Mouse (Mus musculus) telencephalon, adult 2 months (tissue): Measurements from ENCODE around the gene Tmsb10.

Experiments
- DNase-seq: peaks from one replicate; pipeline ENCODE4 v3.0.0-alpha.2; 2011; ENCODE audit warnings: low read depth, low spot score

Tmsb10 gene

DNA sequence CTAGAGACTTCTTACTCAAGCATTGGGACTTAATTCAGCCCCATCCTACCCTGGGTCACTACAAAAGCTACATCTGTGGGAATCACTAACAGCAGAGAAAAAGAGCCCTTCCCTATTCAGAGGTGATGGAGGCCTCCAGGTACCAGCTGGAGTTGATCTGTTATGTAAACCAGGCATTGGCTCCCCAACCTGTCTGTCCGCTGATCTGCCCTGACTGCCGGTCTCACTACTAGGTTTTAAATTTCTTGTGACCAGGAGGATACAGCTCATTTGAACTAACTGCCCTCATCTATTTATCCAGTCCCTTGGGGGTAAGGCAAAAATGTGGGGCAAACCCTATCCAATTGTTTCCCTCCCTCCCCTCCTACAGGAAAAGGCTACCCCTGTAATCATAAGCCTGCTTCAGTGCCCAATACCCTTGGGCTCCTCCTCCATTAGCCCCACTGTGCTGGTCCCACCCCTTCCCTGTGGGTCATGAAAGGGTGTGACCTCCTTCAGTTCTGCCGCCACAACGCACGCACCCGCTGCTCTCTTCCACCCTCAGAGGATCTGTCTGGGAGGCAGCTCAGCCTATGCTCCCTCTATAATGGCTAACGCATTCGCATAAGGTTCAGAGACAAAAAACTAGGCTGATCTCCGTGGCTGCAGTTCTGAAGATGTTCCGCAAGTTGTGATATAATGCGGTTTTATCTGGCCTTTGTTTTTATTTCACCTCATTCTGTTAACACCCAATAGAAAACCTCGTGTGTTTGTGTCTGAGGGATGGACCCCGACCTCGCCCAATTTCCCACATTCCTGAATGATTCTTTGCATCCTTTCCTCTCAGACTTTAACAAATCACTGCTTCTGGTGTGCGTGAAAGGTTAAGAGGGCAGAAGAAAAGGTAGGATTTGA lies 2.1 kb downstream of the Tmsb10 start:
- no peak for DNase-seq

DNA sequence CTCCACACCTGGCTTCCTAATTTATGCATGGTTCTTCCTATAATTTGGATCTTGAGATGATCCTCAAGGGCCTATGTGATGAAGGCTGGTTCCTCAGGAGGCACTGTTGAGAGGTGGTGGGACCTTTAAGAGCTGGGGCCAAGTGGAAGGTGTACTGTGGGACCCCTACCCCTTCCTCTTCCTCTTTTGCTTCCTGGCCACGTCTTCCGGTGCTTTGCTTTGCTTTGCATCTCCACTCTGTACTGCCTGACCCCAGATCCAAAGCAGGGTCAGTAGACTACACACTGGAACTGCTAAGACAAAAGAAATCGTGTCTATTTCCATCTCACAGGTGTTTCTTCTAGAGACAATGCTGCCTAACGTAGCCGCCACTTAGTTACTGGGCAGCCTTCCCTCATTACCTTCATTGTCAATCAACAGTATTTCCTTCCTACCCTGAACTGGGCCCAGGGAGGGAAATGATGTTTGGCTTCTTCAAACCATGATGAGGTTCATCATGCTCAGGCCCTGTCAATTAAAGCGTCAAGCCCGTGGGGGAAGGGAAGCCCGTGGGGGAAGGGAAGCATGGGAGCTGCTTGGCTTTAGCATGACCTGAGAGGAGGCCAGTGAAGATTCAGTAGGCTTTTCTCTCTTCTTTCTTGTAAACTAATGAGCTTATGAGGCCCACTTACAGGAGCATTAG lies 2.9 kb downstream of the Tmsb10 start:
- no peak for DNase-seq

- no peak for DNase-seq
These were observed 3.8 kb downstream of the Tmsb10 start for GRCm38 (mm10) chr6:72954786-72955185.

- no peak for DNase-seq
These were observed 5.6 kb downstream of the Tmsb10 start for GRCm38 (mm10) chr6:72952967-72953366.

GRCm38 (mm10) chr6:72952221-72952620 lies 6.3 kb downstream of the Tmsb10 start:
- no peak for DNase-seq

DNA sequence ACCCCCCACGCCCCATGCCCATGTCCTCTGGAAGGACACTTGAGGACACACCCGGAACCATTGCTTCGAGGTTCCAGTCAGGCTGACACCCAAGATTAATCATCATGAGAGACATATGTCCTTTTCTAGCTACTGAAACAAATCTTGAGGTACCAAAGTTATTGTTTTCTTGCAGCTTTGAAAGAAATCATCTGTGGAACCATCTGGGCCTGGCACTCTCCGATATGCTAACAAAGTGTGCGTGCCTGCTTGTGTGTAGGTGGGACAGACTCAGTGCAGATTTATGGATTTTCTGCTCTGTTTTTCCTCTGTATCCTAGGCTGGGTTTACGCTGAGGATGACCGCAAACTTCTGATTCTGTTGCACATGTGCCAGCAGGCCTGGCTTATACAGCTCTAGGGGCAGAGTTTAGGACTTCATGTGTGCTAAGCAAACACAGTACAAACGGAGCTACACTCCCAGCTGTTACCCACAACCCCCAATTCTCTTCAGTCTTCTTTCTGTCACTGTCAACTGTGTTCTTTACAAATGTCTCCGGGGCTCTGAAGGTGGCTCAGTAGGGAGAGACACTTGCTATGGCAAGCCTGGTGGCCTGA lies 9.3 kb downstream of the Tmsb10 start:
- DNase-seq = peak; percentile 86

DNA sequence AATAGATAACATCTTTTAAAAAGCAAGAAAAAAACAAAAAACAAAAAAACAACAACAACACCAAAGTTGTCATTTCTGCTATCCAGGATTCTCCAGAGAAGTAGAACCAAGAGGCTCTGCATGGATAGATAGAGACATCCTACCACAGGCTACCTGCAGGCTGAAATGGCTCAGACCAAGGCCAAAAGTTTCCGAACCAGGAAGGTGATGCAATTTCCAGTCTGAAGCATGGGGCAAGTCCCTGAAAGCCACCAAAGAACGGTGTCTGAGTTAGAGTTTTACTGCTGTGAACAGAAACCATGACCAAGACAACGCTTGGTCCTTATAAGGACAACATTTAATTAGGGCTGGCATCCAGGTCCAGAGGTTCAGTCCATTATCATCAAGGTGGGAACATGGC lies 10.2 kb downstream of the Tmsb10 start:
- no peak for DNase-seq

DNA sequence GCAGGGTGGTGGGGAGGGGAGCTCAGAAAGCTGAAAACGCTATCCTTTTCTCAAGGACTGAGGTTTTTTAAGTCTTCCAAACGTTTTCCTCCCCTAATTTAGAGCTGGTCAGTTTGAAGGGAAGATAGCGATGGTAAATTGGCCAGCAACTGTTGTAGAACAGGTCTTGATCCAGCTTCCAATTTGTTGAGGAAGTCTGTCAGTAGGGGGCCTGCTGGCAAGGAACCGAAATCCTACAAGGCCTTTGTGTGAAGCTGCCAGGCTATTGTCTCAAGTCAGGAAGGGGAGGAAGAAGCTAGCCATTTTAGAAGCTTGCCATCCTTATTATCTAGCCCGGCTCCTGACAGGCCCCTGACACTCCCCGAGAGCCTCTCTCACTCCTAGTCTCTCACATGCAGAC lies 10.6 kb downstream of the Tmsb10 start:
- no peak for DNase-seq

GRCm38 (mm10) chr6:72940493-72940892 lies 18.1 kb downstream of the Tmsb10 start:
- no peak for DNase-seq

DNA sequence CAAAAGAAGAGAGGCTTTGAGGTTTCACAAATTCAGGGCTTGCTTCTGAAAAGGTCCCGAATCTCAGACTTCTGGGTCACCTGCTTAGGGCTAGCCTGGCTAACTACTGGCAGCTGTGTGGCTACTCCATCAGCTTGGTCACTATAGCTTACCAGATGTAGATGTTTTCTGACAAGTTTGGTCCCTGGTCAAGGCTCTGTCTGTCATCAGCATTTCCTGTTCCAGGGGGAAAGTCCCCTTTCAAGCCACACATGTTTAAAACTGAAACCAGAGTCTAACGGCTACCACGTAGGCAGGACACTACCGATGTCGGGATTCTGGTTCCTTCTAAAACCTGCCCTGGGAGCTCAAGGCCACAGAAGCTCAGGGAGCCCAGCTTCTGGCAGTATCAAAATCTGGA lies 20.7 kb downstream of the Tmsb10 start:
- no peak for DNase-seq

DNA sequence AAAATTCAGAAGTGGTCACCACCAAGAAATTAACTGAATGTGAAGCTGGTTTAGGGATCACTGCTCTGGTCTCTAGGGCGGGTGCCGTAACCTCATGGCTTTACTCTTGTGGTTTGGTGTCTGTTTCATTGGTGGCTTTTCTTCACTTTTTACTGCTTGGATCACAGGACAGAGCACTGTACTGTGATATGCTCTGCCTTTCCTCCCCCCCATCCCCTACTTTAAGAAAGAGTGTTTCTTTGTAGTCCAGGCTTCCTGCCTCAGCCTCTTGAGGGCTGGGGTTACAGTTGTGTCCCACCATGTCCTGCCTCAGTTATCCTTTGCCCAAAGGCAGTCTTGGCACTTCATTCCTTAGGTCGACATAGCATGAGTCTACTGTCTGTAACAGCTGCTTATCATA lies 21.1 kb downstream of the Tmsb10 start:
- no peak for DNase-seq

DNA sequence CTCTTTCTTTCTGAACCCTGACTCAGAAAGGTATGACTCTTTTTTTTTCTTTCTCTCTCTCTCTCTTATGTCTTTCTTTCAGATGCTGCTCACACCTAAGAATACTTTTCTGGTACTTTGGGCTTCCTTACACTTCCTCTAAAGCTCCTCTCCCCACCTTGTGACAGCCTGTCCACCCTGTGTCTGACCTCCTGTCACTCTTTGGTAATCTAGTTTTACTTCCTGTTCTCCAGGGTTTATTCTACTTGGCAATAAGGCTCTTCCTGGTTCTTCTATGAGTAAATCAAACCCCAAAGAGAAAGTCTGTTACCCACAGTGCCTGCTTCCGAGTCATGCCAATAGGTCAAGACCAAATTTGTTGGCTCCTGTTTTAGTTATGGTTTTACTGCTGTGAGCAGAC lies 25.6 kb downstream of the Tmsb10 start:
- DNase-seq = no peak

- DNase-seq = no peak
These were observed 27.0 kb downstream of the Tmsb10 start for GRCm38 (mm10) chr6:72931533-72931932.

DNA sequence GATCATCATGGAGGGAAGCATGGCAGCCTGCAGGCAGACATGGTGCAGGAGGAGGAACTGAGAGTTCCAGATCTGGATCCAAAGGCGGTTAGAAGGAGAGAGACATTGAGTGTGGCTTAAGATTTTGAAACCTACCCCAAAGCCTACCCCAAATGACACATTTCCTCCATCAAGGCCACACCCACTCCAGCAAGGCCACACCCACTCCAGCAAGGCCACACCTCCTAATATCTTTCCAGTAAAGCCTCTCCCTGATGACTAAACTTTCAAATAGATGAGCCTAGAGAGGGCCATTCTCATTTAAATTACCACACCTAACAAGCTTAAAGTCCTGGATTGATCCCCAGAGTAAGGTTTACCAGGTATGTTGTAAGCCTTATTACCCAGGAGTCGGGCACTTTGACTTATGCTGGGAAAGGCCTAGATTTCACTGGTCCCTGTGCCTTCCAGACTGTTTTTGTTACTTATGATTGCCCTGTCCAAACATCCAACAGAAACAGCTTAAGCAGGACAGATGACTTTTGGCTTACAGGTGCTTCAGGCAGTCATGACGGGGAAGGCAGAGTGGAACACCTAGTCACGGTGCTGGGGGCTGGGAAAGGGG lies 28.7 kb downstream of the Tmsb10 start:
- DNase-seq = no peak

- no peak for DNase-seq
These were observed 31.6 kb downstream of the Tmsb10 start for GRCm38 (mm10) chr6:72926755-72927482.

GRCm38 (mm10) chr6:72926031-72926430 lies 32.5 kb downstream of the Tmsb10 start:
- DNase-seq = no peak

DNA sequence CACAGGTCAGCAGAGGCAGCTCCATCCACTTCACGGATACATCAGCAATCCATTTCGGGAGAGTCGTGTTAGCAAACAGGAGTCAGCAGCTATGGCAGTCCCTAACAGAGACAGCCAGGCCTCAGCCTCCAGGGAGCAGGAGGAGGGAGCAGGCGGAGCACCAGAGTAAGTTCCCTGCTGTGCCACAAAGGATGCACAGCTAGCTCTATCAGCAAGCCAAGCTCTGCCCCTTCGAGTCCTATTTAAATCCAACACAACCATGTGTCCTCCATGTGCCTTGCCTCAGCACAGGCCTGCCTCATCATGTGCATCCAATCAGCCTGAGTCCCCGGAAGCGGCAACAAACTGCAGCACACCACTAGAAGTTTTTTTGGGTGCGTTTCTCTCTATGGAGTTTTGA lies 35.2 kb downstream of the Tmsb10 start:
- DNase-seq = no peak

GRCm38 (mm10) chr6:72921081-72921480 lies 37.5 kb downstream of the Tmsb10 start:
- DNase-seq = no peak

DNA sequence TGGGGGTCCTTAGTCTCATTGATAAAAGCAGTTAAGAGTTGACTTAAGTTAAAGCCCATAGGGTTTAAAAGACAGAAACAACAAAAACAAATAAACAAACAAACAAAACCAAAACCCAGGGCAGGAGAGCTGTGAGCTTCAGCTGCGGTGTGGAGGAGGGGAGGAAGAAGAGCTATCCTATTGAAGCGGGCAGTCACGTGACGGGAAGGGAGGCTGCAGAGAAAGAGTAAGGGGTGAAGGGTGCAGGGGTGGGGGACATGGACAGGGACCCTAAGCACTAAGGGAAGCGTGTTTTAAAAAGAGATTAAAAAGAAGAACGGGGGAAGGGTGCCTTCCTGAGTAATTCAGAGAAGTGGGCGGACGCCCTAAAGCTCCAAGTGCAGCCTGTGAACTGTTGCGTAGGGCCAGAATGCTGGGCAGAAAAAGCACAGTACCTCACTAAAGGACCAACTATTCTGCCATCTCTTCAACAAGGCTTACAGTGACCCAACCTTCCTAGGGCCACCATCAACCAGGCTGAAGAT lies 40.0 kb downstream of the Tmsb10 start:
- DNase-seq = no peak

- no peak for DNase-seq
These were observed 42.2 kb downstream of the Tmsb10 start for GRCm38 (mm10) chr6:72916330-72916729.

DNA sequence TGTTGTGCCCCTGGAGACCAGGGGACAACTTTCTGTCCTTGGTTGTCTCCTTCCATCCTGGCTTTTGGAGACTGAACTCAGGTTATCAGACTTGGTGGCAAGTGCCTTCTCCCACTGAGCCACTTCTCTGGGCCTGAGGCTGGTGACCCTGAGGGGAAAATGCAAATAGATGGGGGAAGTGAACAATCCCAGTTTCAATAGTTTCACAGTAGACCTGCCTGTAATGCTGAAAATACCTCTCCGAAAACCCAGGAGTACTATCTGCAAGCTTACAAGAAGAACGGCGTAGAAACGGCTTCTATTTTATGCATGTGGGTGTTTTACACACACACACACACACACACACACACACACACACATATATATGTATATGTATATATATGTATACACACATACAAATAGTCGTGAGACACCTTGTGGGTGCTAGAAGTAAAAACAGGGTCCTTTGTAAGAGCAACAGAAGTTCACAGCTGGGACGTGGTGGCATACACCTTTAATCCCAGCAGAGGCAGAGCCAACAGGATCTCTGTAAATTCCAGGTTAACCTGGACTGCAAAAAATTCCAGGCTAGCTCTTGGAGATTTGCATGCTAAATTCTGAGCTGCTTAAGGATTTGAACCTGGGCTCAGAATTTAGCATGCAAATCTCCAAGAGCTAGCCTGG lies 44.3 kb downstream of the Tmsb10 start:
- no peak for DNase-seq
